Mouse (Mus musculus) liver, postnatal 0 days (tissue): ENCODE measurements around the gene Lasp1.

ENCODE experiments used
- CTCF ChIP-seq: sonication (generic); IDR thresholded peaks from 2 replicates; pipeline ENCODE4 v1.5.1; 2016; ENCODE audit warnings: antibody characterized with exemption, low read depth
- EP300 ChIP-seq: IDR thresholded peaks from 2 replicates; pipeline ENCODE4 v1.6.1; 2016; ENCODE audit warnings: antibody characterized with exemption, low read depth, mild to moderate bottlenecking

DNA sequence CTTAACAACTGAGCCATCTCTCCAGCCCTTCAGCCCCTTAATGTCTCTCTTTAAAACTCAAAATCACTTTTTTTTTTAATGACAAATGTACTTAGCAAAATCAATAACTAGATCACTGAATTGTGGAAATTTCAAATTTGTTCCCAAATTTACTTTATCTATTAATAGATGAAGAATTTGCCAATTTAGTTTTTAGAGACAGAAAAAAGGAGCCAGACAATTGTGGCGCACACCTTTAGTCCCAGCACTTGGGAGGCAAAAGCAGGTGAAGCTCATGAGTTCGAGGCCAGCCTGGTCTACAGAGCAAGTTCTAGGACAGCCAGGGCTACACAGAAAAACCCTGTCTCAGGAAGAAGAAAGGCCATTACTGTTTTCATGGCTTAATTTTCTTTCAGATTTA is 52.8 kb downstream of the Lasp1 start:
- TF ChIP-seq CTCF = no peak
- TF ChIP-seq EP300 = no peak
